Mouse (Mus musculus) forebrain, embryonic 15.5 days (tissue): ENCODE measurements around the gene Cfap57. TPM values are rescaled to one million over a fixed set of nuclear protein-coding genes. Genes with fewer than 3 reads are reported as not detected.
A peak's percentile ranks its signal among the peaks of the same experiment; 100 is the strongest.
"Not testable (repeated sequence)": the region's sequence is repeated elsewhere in the genome, so short reads cannot be mapped to it uniquely, and the experiment has no call there.

Experiments
- ATAC-seq: fragments of 200-750 bp; cut with Nextera tagmentation; replicated peaks from 2 replicates; pipeline ENCODE4 v1.8.0; 2017; ENCODE audit warnings: mild to moderate bottlenecking, moderate TSS enrichment, moderate library complexity
- H3K27ac ChIP-seq: fragments of 300-500 bp; sonication (generic); replicated peaks from 2 replicates; pipeline ENCODE4 v1.5.1; 2015; ENCODE audit warnings: mild to moderate bottlenecking, inconsistent platforms
- H3K27me3 ChIP-seq: fragments of 300-500 bp; sonication (generic); 2 replicates; pipeline ENCODE4 v1.6.1; 2015; ENCODE audit warnings: inconsistent platforms
- H3K36me3 ChIP-seq: fragments of 300-500 bp; sonication (generic); 2 replicates; pipeline ENCODE4 v1.6.1; 2015; ENCODE audit warnings: mild to moderate bottlenecking, inconsistent platforms
- H3K4me1 ChIP-seq: fragments of 300-500 bp; sonication (generic); 2 replicates; pipeline ENCODE4 v1.6.1; 2015; ENCODE audit warnings: inconsistent platforms
- H3K4me2 ChIP-seq: fragments of 300-500 bp; sonication (generic); replicated peaks from 2 replicates; pipeline ENCODE4 v1.6.1; 2015; ENCODE audit warnings: mild to moderate bottlenecking, inconsistent platforms
- H3K4me3 ChIP-seq: fragments of 300-500 bp; sonication (generic); 2 replicates; pipeline ENCODE4 v1.5.1; 2015; ENCODE audit warnings: mild to moderate bottlenecking, inconsistent platforms
- H3K9ac ChIP-seq: fragments of 300-500 bp; sonication (generic); replicated peaks from 2 replicates; pipeline ENCODE4 v1.6.1; 2015; ENCODE audit warnings: mild to moderate bottlenecking, inconsistent platforms
- H3K9me3 ChIP-seq: fragments of 300-500 bp; sonication (generic); 2 replicates; pipeline ENCODE4 v1.6.1; 2016; ENCODE audit warnings: inconsistent platforms
- WGBS: fragments of 180-500 bp; shearing (Covaris S2); methylation state at CpG from one replicate; pipeline ENCODE4 v1.1.7; 2015; ENCODE audit warnings: mixed read lengths; 5-methylcytosine and 5-hydroxymethylcytosine counted together
- polyA plus RNA-seq: library from polyadenylated mRNA; unstranded; fragments of >200 nt; fragmentation: Nextera tagmentation; extraction: Ambion mirVana; gene quantifications from 2 replicates; pipeline ENCODE4 v1.2.1, GENCODE M21; 2015

The Cfap57 gene
- polyA plus RNA-seq, 1 experiment from 2014 or later, result 0.52 TPM

- not testable (repeated sequence) for H3K36me3 ChIP-seq, H3K27me3 ChIP-seq, H3K4me1 ChIP-seq, H3K4me3 ChIP-seq, H3K9ac ChIP-seq, H3K9me3 ChIP-seq, H3K4me2 ChIP-seq, ATAC-seq, H3K27ac ChIP-seq
- WGBS, result 90% methylated on average over 10 of the region's 10 CpGs
Observed at GRCm38 (mm10) chr4:118548130-118548480, 72.5 kb downstream of the Cfap57 start.

DNA sequence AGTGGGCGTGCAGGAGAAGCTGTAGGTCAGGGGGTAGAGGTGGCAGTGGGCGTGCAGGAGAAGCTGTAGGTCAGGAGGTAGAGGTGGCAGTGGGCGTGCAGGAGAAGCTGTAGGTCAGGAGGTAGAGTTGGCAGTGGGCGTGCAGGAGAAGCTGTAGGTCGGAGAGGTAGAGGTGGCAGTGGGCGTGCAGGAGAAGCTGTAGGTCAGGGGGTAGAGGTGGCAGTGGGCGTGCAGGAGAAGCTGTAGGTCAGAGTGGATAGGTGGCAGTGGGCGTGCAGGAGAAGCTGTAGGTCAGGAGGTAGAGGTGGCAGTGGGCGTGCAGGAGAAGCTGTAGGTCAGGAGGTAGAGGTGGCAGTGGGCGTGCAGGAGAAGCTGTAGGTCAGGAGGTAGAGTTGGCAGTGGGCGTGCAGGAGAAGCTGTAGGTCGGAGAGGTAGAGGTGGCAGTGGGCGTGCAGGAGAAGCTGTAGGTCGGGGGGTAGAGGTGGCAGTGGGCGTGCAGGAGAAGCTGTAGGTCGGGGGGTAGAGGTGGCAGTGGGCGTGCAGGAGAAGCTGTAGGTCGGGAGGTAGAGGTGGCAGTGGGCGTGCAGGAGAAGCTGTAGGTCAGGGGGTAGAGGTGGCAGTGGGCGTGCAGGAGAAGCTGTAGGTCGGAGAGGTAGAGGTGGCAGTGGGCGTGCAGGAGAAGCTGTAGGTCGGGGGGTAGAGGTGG lies 73.0 kb downstream of the Cfap57 start:
- not testable (repeated sequence) for H3K36me3 ChIP-seq, H3K4me3 ChIP-seq, H3K27me3 ChIP-seq, H3K27ac ChIP-seq, H3K9ac ChIP-seq, H3K9me3 ChIP-seq, ATAC-seq, H3K4me1 ChIP-seq, H3K4me2 ChIP-seq
- 90% methylated on average over 23 of the region's 23 CpGs for WGBS

GRCm38 (mm10) chr4:118544441-118545127 lies 76.0 kb downstream of the Cfap57 start:
- Histone ChIP-seq H3K4me1 (peaks cover 6% of the 10 kb centered on the region), H3K36me3 (no peaks in the 10 kb centered on the region), H3K9ac (no peak overlapping the region), H3K27ac (no peak overlapping the region), H3K27me3 (no peaks in the 10 kb centered on the region), H3K4me2 (no peak overlapping the region), H3K9me3 (peaks cover 4% of the 10 kb centered on the region; the same call in 1 of the 2 replicates), H3K4me3 (no peak overlapping the region)
- no peak for ATAC-seq
- WGBS, result 77% methylated on average over 14 of the region's 14 CpGs

- Histone ChIP-seq H3K9ac (no peak within 1 kb of the TSS), H3K27me3 (no peaks in the 10 kb centered on the region), H3K9me3 (peaks cover 4% of the 10 kb centered on the region; the same call in 1 of the 2 replicates), H3K4me1 (peaks cover 6% of the 10 kb centered on the region), H3K4me2 (peak within 1 kb of the TSS; percentile 44), H3K4me3 (peak within 1 kb of the TSS; percentile 25), H3K36me3 (no peaks in the 10 kb centered on the region), H3K27ac (no peak within 1 kb of the TSS)
- 2% methylated on average over 24 of the region's 24 CpGs for whole genome bisulfite sequencing
- no peak for ATAC-seq
Observed at GRCm38 (mm10) chr4:118543592-118544260, 76.9 kb downstream of the Cfap57 start, which contains the start of gene Tmem125. Tmem125 (minus strand) TSS chr4:118544044.

DNA sequence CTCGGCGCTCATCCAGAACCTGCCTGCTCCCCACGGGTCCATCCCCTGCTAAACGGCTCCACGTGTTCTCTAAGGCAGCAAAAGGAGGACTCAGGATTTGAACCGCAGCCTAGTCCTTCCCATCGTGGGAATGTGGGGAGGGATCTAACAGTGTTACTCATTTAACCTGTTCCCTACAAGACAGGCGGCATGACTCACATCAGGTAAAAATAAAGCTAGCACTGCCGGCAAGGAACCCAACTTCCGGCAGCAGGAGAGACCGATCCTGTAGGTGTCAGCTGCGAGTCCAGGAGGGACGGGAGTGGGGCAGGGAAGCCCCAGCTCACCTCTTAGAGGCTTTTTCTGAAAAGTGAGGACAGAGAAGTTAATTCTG lies 77.4 kb downstream of the Cfap57 start:
- Histone ChIP-seq H3K4me1 (peaks cover 6% of the 10 kb centered on the region), H3K4me2 (peak overlapping the region; percentile 44), H3K9me3 (peaks cover 3% of the 10 kb centered on the region; the same call in 1 of the 2 replicates), H3K27ac (no peak overlapping the region), H3K27me3 (no peaks in the 10 kb centered on the region), H3K4me3 (peak overlapping the region; percentile 25; the same call in 1 of the 2 replicates), H3K9ac (no peak overlapping the region), H3K36me3 (no peaks in the 10 kb centered on the region)
- WGBS, result 22% methylated on average over 13 of the region's 13 CpGs
- ATAC-seq, result no peak

DNA sequence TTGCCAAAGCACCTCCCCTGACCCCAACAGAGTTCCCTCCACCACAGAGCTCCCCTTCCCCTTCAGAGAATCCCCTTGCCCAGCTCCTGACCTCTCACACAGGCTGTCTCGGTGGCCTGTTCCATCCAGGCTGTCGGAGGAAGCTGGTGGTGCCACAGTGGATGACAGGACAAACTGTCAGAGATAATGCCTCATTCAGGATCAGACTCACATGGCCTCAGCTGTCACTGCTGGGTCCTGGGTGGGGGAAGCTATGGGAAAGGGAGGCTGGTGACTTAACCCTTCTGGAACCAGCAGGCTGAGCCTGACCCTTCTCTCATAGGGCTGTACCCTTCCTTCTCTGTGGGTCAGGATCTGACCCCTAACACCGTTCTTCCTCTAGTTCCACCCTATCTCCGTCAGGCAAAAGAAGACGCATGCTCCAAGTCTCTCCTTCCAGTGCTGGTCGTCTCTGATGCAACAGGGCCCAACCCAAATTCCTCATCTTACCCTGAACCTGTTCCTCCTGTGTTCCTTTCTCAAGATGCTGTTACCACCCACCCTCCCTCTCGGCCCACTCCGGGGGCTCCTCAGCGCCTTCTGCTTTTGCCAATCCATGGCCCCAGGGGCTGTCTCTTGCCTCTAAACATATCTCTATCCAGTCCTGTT lies 77.9 kb downstream of the Cfap57 start:
- H3K27me3 ChIP-seq, result no peaks in the 10 kb centered on the region
- H3K4me1 ChIP-seq, result peaks cover 6% of the 10 kb centered on the region
- H3K36me3 ChIP-seq, result no peaks in the 10 kb centered on the region
- no peak overlapping the region for H3K27ac ChIP-seq
- no peak for ATAC-seq
- no peak overlapping the region for H3K4me3 ChIP-seq
- 66% methylated on average over 9 of the region's 9 CpGs for WGBS
- no peaks in the 10 kb centered on the region for H3K9me3 ChIP-seq
- no peak overlapping the region for H3K9ac ChIP-seq
- no peak overlapping the region for H3K4me2 ChIP-seq

- H3K4me2 ChIP-seq, result no peak overlapping the region
- no peaks in the 10 kb centered on the region for H3K9me3 ChIP-seq
- H3K4me3 ChIP-seq, result no peak overlapping the region
- H3K27ac ChIP-seq, result no peak overlapping the region
- no peak for ATAC-seq
- WGBS, result 13% methylated on average over 10 of the region's 10 CpGs
- no peaks in the 10 kb centered on the region for H3K27me3 ChIP-seq
- peaks cover 6% of the 10 kb centered on the region for H3K4me1 ChIP-seq
- no peaks in the 10 kb centered on the region for H3K36me3 ChIP-seq
- no peak overlapping the region for H3K9ac ChIP-seq
Observed at GRCm38 (mm10) chr4:118539904-118540303, 80.7 kb downstream of the Cfap57 start.

DNA sequence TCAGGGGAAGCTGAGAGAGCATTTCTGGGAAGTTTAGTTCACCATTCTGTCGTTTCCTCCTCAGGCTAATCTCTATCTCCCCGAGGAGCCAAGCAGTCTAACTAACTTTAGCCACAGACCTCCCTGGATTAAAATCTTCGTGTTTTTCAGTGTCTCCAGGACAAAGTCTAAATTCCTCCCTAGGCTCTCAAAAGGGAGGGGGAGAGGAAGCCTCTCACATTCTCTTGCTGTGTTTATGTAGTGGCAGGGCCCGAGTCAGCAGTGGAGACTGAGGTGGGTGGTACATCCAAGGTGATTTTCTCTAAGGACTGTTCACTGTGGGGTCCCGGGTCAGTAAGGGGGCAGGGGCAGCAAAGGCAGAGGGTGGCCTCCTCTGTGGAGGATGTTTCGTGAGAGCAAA lies 82.8 kb downstream of the Cfap57 start:
- no peak overlapping the region for H3K9ac ChIP-seq
- no peak for ATAC-seq
- WGBS, result 45% methylated on average over 6 of the region's 6 CpGs
- H3K4me2 ChIP-seq, result no peak overlapping the region
- H3K4me1 ChIP-seq, result no peaks in the 10 kb centered on the region
- H3K27me3 ChIP-seq, result no peaks in the 10 kb centered on the region
- no peaks in the 10 kb centered on the region for H3K9me3 ChIP-seq
- H3K4me3 ChIP-seq, result no peak overlapping the region
- H3K27ac ChIP-seq, result no peak overlapping the region
- no peaks in the 10 kb centered on the region for H3K36me3 ChIP-seq

- no peak for ATAC-seq
- no peaks in the 10 kb centered on the region for H3K9me3 ChIP-seq
- H3K27ac ChIP-seq, result no peak overlapping the region
- no peak overlapping the region for H3K4me2 ChIP-seq
- H3K36me3 ChIP-seq, result no peaks in the 10 kb centered on the region
- no peaks in the 10 kb centered on the region for H3K27me3 ChIP-seq
- no peak overlapping the region for H3K4me3 ChIP-seq
- H3K9ac ChIP-seq, result no peak overlapping the region
- 79% methylated on average over 6 of the region's 6 CpGs for WGBS
- no peaks in the 10 kb centered on the region for H3K4me1 ChIP-seq
Observed at GRCm38 (mm10) chr4:118535610-118536009, 85.0 kb downstream of the Cfap57 start.

- no peaks in the 10 kb centered on the region for H3K27me3 ChIP-seq
Observed at GRCm38 (mm10) chr4:118533605-118534004, 87.0 kb downstream of the Cfap57 start.

DNA sequence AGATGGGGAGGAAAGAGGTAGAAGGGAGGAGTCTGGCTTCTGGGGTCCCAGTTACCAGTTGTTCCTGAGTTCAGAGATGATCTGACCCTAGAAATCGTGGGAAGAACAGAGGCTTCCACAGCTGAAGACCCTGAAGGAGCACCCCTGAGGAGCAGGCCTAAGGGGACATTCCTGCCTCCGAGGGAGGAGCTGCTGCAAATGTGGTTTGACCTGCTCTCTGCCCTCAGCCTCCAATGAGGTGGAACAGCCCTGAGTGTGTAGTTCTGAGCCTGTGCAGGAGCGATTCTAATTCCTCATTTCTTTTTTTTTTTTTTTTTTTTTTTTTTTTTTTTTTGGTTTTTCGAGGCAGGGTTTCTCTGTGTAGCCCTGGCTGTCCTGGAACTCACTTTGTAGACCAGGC lies 87.4 kb downstream of the Cfap57 start:
- ATAC-seq, result no peak
- H3K4me2 ChIP-seq, result no peak overlapping the region
- no peaks in the 10 kb centered on the region for H3K9me3 ChIP-seq
- 71% methylated on average over 3 of the region's 4 CpGs for WGBS
- H3K9ac ChIP-seq, result no peak overlapping the region
- H3K36me3 ChIP-seq, result no peaks in the 10 kb centered on the region
- H3K4me1 ChIP-seq, result no peaks in the 10 kb centered on the region
- no peaks in the 10 kb centered on the region for H3K27me3 ChIP-seq
- H3K27ac ChIP-seq, result no peak overlapping the region
- no peak overlapping the region for H3K4me3 ChIP-seq

More at GRCm38 (mm10) chr4:118533605-118534004, 87.0 kb downstream of the Cfap57 start:
- no peak for ATAC-seq
- Histone ChIP-seq H3K4me2 (no peak overlapping the region), H3K4me1 (no peaks in the 10 kb centered on the region), H3K9ac (no peak overlapping the region), H3K27ac (no peak overlapping the region), H3K9me3 (no peaks in the 10 kb centered on the region), H3K4me3 (no peak overlapping the region), H3K36me3 (no peaks in the 10 kb centered on the region)
- 91% methylated on average over 7 of the region's 7 CpGs for WGBS

DNA sequence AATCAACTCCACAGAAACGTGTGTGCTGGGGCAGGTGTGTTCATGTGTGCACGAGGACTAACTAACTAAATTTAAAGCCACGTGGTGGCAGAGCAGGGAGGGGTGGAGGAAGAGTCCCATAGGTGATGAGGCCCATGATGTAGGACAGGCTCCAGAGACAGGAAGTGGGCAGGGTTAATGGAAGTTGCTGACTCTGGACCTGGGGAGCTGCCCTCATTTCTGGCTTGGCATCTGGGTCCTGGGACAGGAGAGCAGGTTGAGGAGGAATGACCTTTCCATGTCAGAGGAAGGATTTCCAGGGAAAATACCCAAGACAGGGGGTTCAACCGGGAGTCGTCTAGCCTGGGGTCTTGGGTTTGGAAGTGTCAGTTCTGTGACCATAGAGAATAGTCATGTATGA lies 87.9 kb downstream of the Cfap57 start:
- Histone ChIP-seq H3K4me1 (no peaks in the 10 kb centered on the region), H3K9me3 (no peaks in the 10 kb centered on the region), H3K27me3 (no peaks in the 10 kb centered on the region), H3K36me3 (no peaks in the 10 kb centered on the region), H3K9ac (no peak overlapping the region), H3K4me2 (no peak overlapping the region), H3K27ac (no peak overlapping the region), H3K4me3 (no peak overlapping the region)
- no peak for ATAC-seq
- 80% methylated on average over 5 of the region's 5 CpGs for WGBS
